Mouse (Mus musculus) lung, adult 2 months (tissue): ENCODE data around the gene Nt5dc3.

Experiments used
- CTCF ChIP-seq: fragments of 200-500 bp; IDR thresholded peaks from 2 replicates; pipeline ENCODE4 v1.5.1; 2011; ENCODE audit warnings: mild to moderate bottlenecking, low read length, control low read depth; ENCODE audit not compliant: insufficient read depth
- POLR2A ChIP-seq: fragments of 200-500 bp; IDR thresholded peaks from 2 replicates; pipeline ENCODE4 v1.6.1; 2011; ENCODE audit warnings: low read depth, mild to moderate bottlenecking, control low read depth, low read length, borderline replicate concordance; ENCODE audit errors: extremely low read depth

GRCm38 (mm10) chr10:86761722-86762383, 17.0 kb upstream of the Nt5dc3 start:
- TF ChIP-seq POLR2A (no peak), CTCF (no peak)
